Mouse (Mus musculus): ENCODE results near the gene Hist2h2aa2. TPM values are rescaled to one million over a fixed set of nuclear protein-coding genes. Genes with fewer than 3 reads are reported as not detected.
"Not testable (repeated sequence)": the region's sequence is repeated elsewhere in the genome, so short reads cannot be mapped to it uniquely, and the experiment has no call there.

Hist2h2aa2 gene
- 100 to 1,000 TPM; 141 to 256 (median 216) TPM for total RNA-seq (2022)

DNA sequence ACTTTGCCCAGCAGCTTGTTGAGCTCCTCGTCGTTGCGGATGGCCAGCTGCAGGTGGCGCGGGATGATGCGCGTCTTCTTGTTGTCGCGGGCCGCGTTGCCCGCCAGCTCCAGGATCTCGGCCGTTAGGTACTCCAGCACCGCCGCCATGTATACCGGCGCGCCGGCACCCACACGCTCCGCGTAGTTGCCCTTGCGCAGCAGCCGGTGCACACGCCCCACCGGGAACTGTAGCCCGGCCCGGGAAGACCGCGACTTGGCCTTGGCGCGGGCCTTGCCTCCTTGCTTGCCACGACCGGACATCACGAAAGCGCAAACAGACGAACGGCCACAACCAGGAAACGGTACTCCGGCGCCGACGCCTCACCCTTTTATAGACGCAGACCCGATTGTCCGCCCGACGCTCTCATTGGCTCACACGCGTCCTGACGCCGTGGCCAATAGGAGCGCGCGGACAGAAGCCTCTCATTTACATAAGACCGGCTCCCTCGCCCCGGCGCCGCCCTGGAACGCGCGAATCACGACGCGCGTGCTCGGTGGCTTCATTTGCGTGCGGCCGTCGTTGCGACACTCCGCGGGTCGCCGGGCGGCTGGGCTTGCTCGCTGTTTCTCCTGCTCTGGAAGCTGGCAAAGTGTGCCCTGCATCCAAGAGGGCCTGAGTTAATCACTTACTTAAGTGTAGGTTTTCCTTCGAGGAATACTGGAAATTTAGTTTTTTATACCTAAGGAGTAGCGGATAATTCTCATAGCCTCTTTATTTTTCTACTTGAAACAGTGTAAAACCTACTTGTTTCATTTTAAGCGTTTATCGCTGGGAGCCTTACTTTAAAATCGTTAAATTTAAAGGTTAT lies at the start of gene Hist2h2aa2:
Gene Hist2h2aa2 (minus strand): TSS at position 328 of the 850 bp plus-strand sequence.
- DNase-seq (ENCODE audit: low spot score), result peak; percentile 98

DNA sequence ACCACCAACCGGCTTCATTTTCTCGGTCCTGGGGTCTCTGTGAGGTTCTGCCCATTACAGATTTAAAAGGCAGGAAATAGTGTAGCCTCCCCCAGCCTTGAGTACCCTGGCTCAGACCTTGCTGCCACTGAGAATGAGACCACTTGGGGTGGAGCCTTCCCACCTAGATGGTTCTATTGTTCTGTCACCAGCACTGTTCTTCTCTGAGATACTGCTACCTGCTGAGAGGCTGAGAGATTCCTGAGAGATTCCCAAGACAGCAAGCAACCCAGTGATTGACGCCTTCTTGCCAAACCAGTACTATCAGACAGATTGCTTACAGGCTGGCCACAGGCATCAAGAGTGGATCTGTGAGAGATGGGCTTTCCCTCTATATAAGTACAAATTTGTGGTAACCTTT lies 49.1 kb upstream of the Hist2h2aa2 start:
- no peak for DNase-seq (ENCODE audit: low spot score)

DNA sequence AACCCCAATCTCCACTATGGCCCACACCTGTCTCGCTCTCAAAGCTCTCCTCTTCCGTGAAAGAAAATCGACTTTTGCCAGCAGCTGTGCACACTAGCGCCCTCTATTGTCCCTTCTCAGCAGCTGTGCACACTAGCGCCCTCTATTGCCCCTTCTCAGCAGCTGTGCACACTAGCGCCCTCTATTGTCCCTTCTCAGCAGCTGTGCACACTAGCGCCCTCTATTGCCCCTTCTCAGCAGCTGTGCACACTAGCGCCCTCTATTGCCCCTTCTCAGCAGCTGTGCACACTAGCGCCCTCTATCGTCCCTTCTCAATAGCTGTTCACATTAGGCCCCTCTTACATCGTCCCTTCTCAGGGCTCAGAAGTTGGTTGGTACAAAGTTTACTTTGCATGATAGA lies 47.3 kb upstream of the Hist2h2aa2 start:
- not testable (repeated sequence) for DNase-seq (ENCODE audit: low spot score)

DNA sequence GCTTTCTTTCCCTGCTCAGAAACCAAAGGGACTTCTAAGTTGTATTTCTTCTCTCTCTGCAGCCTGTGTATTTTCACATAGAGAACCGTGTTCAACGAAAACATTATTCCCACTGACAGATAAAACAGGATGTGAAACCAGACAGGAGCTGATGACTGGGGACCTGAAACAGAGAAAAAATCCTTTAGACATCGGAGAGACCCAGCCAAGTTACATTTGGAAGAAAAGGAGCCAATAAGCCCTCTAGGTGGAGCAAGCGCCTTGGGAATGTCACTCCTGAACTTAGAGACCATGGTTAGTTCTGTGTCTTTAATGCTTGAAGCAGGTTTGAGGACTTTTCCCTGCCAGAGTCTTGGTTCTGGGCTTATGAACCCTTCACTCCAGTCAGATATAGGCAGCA lies 44.4 kb upstream of the Hist2h2aa2 start:
- DNase-seq (ENCODE audit: low spot score), result no peak

DNA sequence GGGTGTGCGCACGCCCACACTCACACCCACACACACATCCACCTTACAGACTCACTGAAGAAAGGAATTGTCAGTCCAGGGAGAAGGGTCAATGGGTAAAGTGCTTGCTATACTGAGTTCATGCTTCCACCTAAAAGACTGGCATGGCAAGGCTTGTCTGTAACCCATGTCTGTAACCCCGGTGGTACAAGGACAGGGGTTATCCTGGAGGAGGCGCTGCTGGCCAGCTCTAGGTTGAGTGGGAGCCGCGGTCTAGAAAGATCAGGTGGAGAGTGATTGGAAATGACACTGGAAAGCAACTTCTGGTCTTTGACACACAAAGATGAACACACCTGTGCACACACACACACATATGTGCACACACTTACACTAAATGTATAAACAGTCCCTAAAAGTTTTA lies 40.6 kb upstream of the Hist2h2aa2 start:
- no peak for DNase-seq (ENCODE audit: low spot score)

DNA sequence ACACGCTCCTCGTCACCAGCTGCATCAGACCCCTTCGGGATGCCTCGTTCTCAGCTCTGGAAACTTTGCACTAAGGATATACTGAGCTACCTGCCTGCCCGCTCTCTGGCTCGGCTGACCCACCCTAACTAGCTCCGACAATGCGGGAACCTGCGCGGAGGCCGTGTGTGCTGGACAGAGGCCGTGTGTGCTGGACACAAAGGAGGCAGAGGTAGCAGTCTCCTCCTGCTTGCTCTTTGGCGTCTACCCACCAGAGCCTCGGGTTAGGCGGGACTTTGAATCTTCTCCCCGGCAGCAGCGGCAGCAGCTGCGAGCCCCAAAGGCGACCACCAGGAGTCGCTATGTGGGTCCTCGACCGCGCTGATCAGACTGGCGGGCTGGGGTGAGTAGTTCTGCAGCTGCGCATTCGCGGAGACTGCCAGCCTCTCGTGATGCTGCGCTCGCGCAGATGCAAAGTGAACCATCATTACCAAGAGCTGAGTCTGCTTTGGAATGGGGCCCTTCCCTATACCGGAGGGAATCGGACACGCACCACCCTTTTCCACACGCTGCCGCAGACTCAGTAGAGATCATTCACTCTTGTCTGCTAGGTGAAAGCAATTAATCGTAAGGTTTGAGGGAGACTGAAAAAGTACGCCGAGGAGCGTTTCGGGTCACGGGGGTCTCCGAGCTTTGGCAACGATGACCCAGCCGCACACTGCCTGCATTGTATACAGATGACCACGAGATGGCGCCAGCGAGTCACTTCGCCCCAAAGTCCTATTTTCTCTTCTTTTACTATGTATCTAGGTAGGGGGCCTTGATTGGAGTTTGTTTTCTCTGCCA lies 37.9 kb upstream of the Hist2h2aa2 start:
- DNase-seq (ENCODE audit: low spot score), result peak; percentile 88

DNA sequence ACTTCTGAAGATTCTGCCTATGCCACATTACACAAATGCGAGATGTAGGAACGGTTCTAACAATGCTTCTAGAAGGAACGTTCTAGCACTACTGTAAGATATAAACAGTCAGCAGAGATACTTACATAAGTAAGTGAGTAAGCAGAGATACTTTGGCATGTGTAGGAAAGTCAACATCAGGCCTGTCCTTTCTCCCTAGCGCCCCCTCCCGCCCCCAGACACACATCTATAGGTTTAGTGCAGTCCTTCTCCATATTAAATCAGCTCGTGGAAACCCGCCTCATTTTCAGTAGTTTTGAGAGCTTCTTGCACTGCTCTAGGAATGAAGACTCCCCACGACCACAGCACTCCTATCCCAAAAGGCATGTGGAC lies 37.3 kb upstream of the Hist2h2aa2 start:
- DNase-seq (ENCODE audit: low spot score), result no peak

DNA sequence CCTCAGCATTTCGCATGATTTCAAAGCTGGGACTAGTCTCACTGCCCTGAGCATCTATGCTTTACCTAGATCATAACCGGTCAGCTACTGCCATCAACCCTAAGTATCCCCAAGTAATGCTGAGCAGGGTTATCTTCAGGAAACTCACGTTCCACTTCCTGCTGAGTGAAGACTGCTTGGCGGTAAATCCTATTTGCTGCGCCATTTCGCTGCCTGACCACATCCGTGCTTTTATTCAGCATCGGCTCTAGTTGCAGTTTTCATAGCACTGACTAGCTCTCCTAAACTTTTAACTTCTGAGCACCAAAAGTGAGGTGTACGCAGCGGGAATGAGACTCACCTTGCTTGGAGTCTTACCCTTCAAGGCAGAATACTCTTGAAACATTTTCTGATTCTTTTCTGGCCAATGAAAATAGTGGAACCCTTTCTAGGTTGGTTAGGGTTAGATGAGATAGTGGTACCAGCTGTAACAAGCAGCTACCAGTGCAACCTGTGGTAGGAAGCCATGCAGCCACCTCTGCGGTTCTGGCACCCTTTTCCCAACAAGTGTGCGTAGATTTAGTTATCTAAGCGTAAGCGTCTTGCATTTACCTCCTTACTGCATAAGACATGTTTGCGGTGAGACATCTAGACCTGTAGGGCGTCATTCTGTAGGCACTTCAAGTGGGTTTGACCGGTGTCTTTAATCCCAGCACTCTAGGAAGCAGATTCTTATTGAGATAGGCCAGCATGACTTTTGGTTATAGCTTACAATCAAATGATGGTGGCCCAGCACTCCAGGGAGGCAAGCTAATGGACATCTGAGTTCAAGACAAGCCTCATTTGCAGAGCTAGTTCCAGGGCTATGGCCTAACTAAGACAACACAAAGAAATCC lies 33.8 kb upstream of the Hist2h2aa2 start:
- no peak for DNase-seq (ENCODE audit: low spot score)

DNA sequence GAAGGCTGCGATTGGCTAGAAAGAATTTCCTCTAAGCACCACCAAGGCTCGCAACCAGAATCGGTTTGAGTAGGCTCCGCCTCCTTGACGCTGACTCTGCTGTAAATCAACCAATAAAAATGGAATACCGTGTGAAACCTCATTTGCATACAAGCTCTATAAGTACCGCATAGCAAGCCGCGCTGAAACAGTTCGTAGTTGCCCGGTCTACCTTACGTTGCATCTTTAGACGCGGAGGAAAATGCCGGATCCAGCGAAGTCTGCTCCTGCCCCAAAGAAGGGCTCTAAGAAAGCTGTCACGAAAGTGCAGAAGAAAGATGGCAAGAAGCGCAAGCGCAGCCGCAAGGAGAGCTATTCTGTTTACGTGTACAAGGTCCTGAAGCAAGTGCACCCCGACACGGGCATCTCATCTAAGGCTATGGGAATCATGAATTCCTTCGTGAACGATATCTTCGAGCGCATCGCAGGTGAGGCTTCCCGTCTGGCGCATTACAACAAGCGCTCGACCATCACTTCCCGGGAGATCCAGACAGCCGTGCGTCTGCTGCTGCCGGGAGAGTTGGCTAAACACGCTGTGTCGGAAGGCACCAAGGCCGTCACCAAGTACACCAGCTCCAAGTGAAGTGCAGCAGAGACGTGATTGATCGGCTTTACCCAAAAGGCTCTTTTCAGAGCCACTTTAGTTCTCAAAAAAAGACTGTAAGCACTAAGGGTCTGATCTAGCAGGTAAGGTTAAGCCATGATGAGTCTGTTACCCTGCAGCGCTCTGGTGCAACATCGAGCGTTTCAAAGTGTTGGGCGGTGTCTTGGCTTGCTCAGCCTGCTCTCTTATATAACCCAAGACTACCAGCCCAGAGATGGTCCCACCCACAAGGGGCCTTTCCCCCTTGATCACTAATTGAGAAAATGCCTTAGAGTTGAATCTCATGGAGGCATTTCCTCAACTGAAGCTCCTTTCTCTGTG lies 29.7 kb upstream of the Hist2h2aa2 start, which contains the start of gene Hist2h2bb:
Gene Hist2h2bb (plus strand): TSS at position 242 of the 964 bp plus-strand sequence.
- peak; percentile 96 for DNase-seq (ENCODE audit: low spot score)

DNA sequence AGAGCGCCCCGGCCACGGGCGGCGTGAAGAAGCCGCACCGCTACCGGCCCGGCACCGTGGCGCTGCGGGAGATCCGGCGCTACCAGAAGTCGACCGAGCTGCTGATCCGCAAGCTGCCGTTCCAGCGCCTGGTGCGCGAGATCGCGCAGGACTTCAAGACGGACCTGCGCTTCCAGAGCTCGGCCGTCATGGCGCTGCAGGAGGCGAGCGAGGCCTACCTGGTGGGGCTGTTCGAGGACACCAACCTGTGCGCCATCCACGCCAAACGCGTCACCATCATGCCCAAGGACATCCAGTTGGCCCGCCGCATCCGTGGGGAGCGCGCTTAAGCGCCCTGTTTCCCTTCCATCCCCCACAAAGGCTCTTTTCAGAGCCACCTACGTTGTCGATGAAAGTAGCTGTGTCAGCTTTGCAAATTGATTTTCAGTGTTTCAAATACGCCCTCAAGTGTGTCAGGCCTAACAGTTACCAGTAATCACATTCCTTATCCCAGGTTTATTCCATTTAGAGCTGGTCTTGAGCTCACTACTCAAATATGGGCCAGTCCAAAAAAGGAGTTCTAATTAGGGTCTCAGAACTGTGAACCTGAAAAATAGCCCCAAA lies 28.8 kb upstream of the Hist2h2aa2 start:
- not testable (repeated sequence) for DNase-seq (ENCODE audit: low spot score)

DNA sequence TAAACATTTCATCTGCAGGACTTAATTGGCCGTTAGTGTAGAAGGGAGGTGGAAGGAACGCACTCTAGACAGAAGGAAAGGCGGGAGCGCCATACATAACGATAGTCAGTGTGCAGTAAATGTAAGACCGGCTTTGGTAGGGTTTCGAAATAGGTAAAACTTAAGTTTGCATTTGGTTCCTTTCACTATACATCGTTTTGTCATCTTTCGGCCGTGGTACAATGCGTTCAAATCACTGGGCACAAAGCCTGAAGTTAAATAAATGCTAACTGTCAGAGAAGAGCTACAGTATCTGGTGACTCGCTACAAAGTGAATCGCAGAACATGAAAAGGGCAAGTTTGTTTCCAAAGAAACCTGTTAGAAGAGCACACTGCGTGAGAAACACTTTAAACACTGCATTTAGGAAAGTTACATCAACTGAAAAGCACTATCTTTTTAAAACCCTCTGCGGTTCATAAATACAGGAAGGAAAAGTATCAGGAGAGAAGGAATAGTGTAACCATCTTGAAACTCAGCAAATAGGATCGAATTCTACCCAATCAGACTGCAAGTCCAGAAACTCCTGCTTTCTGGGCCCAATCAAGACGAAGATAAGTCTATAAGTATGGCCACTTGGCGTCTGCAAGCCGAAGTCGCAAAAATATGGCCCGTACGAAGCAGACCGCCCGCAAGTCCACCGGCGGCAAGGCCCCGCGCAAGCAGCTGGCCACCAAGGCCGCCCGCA lies 28.1 kb upstream of the Hist2h2aa2 start, which contains the start of gene Hist2h3b:
Gene Hist2h3b (plus strand): TSS at position 604 of the 725 bp plus-strand sequence.
- peak; percentile 86 for DNase-seq (ENCODE audit: low spot score)

DNA sequence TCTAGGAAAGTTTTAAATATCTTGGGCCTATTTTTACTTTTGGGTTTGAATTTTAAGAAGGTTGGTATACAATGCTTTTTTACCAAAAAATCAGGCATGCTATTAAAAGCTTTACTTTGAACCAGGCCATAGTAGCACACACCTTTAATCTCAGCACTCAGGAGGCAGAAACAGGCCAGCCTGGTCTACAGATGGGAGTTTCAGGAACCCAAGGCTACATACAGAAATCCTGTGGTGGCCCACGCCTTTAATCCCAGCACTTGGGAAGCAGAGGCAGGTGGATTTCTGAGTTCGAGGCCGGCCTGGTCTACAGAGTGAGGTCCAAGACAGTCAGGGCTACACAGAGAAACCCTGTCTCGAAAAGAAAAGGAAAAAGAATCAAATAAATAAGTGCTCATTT lies 27.5 kb upstream of the Hist2h2aa2 start:
- DNase-seq (ENCODE audit: low spot score), result no peak

DNA sequence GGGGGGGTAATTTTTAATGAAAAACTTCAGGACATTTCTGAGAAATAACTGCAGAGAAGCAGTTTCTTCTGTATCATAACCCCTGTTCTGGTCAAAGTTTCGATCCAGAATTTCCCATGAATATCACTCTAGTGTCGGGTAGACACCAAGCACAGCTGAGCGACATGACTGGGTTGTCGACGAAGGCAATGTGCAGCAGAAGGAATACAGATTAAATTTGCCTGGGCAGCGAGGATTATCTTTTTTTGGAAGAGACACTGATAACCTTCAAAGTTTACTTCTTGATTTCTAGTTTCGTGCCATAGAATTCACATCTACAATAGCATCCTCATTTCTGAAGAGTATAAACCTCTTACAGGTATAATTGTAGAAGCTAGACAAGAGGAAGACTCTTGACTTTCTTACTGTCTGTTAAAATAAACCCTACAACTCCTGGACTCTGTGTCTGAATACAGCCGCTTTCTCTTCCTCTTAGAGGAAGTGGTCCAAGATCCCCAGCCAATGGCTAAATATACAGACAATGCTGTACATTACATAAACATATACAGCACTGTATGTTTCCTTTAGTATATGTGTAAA lies 26.1 kb upstream of the Hist2h2aa2 start:
- DNase-seq (ENCODE audit: low spot score), result no peak

DNA sequence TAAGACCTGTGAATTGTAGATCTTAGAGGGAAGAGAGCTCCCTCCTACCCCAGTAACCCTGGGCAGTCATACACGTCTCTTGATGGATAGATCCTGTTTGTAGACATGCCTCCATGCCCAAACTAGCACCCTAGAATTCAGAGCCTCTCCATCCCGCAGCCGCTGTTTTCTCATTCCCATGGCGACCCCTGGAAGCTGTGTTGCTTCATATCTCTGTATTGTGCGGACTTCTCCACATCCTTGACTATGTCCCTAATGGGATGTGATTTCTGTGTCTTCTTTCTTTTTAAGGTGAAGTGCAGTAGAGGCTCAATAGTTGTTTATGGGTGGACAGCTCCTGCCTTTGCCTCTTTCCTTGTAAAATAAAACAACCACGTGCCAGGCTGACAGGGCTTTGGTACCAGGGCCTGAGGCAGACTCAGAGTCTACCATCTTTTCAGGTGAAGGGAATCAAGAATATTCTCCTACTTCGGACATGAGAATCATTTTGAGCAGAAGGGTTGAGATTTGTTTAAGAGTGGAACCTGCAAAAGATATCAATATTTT lies 24.4 kb upstream of the Hist2h2aa2 start:
- no peak for DNase-seq (ENCODE audit: low spot score)

DNA sequence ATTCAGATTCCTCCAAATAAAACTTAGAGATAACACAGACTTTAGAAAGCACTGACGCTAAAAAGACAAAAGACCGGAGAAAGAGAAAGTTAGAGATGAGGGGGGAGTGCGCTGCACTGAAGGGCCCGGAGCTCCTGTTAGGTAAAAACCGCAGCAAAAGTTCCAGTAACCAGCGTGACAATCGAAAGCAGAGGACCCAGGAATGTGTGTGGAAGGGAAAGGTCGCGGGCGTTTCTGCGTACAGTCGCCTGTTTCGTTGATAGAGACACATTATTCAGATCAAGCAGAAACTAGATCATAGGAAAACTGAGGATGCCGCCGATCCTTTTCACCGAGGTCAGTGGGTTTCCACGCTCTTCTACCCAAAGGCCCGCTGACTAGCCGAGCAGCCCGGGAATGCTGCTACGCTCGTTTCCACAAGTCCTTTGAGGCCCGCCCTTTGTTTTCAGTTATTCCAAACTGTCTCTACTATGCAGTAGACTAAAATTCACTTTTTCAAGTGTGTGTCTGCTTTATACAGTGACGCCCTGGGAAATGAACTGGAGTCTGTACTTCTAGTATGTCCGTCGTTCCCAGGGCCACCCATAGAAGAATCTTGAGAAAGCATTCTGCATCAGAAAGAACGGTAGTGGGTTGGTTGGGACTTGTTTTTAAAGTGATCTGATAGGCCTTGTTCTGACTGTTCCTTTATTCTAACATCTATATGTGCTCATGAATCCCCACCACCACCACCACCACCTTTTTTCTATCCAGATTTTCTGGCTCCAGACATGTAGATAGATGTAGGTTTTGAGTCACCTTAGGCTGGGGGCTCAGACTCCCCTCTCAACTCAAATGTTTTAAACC lies 23.7 kb upstream of the Hist2h2aa2 start:
- no peak for DNase-seq (ENCODE audit: low spot score)

DNA sequence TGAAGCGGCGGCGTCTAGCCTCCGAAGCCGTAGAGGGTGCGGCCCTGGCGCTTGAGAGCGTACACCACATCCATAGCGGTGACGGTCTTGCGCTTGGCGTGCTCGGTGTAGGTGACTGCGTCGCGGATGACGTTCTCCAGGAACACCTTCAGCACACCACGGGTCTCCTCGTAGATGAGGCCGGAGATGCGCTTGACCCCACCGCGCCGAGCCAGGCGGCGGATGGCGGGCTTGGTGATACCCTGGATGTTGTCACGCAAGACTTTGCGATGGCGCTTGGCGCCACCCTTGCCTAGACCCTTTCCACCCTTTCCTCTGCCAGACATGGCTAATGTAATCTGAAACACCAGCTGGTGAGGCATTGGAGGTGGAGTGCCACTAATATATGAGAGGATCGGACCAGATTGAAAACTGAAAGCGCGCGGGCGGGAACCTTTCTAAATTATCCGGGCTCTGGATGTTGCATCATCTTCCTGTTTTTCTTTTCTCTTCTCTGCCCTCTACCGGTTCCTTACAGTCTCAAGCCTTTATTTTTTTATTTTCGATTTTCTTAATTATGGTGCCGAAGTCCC lies 23.0 kb upstream of the Hist2h2aa2 start, which contains the start of gene Hist2h4:
Gene Hist2h4 (minus strand): TSS at position 333 of the 572 bp plus-strand sequence.
- DNase-seq (ENCODE audit: low spot score), result peak; percentile 99

DNA sequence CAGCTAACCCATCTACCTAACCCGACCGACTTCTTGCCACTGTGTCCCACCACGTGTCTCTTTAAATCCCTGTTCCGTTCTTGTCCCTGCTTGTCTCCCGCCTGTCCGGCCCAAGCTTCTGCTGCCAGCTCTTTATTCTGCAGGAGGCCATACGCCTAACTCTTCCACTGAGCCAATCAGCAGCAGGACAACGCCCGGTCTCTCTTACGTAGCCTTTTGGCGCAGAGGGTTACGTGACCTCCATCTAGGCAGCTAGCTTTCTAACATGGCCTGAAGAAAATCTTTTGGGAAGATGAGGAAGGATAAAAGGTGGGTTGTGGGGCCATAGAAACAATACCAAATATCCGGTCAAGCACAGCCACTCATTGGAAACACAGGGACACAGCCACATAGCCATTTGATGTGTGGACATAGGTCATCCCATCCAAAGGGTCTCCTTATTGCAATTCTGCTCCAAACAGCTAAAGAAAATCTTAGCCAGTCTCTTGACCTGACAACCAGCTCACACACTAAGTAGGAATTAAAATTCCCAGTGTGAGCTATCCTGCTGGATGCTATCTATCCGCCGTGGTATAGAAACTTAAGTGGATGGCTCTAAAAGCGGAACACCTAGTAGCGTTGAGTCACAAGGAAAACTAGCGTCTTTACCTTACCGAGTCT lies 22.3 kb upstream of the Hist2h2aa2 start:
- DNase-seq (ENCODE audit: low spot score), result peak; percentile 93

Measured in heart, adult 8-10 months (tissue).